Mouse (Mus musculus) skeletal muscle tissue, adult 2 months (tissue): Measurements from ENCODE around the gene Hnrnpm.
"Not testable (repeated sequence)": the region's sequence is repeated elsewhere in the genome, so short reads cannot be mapped to it uniquely, and the experiment has no call there.

Experiments
- DNase-seq: peaks from one replicate; pipeline ENCODE4 v3.0.0-alpha.2; 2012; ENCODE audit warnings: low read depth, low spot score

Hnrnpm gene

DNA sequence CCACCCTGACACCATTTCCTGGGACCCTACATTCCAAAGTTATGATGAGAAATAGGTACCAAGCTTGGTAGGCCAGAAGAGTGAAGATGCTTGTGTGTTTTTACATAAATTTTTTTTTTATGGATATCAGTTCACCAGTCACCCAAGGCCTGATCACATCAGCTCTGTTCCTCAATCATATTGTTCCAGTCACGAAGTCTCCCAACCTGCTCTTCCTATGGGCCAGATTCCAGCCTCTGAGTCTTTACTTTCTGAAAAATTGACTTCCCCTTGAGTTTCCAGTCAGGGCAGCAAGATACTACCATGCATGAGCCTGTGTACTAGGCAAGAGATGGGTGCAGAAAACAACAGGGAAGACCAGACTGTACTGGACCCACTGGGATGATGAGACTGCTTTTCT lies at the start of gene Hnrnpm:
Gene Hnrnpm (minus strand): TSS at position 101 of the 400 bp plus-strand sequence.
- no peak for DNase-seq

GRCm38 (mm10) chr17:33733526-33733925 lies 46.9 kb upstream of the Hnrnpm start:
- not testable (repeated sequence) for DNase-seq

DNA sequence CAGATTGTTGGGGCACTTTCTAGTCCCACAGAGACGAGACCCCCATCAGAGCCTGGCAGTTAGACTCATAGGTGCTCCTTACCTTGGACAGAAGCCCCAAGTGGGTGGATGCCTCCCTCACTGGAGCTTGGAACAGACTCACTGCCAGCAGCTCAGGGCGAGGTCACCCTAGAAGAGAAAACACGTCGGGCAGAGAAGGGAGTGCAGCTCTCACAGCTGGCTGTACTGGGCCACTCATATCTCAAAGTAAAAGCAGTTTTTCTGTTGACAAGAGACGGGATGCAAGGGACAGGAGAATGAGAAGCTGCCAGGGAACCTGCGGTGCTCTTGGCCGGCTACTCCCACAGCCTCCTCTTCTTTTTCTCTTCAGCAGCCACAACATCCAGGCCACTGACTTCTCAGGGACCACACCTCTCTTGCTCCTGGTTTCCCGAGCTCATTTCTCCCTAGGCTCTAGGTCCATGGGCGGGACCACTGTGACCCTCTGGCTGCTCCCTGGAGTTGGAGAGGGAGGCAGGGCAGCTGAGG lies 46.0 kb upstream of the Hnrnpm start:
- DNase-seq: not testable (repeated sequence)

DNA sequence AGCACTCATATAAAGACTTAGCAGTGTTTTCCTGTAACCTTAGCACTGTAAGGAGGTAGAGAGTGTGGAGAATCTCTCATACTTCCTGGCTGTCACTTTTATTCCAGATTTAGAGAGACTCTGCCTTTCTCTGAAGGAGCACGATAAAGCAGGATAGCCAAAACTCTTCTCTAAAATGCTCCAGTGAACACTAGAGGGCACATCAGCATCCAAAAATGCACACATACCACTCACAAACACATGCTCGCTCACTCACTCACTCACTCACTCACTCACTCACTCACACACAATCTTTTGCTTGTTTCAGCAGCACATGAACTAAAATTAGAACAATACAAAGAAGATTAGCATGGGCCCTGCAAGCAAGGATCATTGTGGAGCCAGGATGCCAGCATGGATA lies 42.6 kb upstream of the Hnrnpm start:
- DNase-seq: no peak

GRCm38 (mm10) chr17:33728396-33728795 lies 41.7 kb upstream of the Hnrnpm start:
- DNase-seq: no peak

DNA sequence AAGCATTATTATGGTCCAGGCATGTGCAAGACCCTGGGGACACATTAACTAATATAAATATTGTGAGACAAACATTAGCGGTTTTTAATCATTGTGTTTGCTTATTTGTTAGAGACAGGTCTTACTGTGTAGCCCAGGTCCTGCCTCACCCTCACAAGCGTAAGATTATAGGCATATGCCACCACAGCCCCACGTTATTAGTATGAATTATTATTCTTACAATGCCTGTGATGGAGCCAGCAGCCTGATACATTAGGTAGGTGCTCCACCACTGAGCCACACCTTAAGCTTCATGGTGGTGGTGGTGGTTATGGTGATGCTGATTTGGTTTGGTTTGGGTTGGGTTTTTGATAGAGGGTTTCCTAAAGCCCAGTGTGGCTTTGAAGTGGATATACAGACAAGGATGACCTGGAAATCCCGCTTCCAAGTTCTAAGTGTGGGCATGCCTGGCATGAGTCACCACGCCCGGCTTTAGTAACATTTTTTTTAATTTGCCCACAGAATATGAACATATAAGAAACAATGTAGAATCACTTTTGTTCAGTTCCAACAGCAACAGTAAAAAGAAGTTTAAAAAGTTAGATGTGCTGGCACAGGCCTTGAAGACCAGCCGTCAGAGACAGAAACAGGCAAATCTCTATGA lies 33.2 kb upstream of the Hnrnpm start:
- DNase-seq: no peak

- no peak for DNase-seq
These were observed 32.5 kb upstream of the Hnrnpm start for GRCm38 (mm10) chr17:33718944-33719725.

DNA sequence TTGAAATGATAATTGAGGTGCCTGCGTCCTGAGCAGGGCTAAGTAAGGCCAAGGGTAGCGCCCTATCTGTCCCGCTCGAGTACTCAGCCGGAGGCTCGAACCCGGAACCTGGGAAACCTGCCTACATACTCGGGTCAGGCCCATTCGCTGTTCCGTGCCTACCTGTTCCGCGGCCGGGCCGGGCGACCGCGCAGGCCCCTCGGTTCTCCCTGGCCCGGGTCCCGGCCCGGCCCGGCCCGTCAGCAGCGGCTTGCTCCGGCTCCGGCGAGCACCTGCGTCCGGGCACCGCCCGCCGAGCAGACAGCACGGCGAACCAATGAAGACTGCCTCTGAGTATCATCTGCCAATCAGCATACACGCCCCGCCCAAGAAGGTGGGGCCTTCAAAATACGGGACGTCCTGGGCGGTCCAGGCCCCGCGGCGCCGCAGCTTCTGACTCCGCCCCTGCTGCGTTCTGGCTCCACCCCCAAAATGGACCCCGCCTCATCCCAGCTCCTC lies 31.8 kb upstream of the Hnrnpm start, which contains the start of gene March2:
Gene March2 (minus strand): TSS at position 287 of the 498 bp plus-strand sequence.
- DNase-seq: peak; percentile 96

DNA sequence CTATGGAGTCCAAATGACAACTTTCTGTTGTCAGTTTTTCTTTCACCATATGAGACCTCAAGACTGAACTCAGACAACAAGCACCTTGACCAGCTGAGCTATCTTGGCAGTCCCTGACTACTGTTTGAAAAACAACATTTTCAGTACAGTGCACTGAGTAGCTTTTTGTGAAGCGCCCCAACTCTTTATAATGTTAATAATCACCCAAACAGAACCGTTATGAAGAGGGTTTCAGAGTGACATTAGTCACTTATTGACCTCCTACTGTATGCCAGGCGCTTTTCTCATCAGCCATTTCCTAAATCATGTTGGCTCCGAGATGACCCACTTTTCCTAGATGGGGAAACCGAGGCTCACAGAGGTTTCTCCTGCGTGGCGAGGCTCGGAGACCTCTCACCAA lies 31.3 kb upstream of the Hnrnpm start:
- DNase-seq: no peak

GRCm38 (mm10) chr17:33717246-33717645 lies 30.6 kb upstream of the Hnrnpm start:
- no peak for DNase-seq

DNA sequence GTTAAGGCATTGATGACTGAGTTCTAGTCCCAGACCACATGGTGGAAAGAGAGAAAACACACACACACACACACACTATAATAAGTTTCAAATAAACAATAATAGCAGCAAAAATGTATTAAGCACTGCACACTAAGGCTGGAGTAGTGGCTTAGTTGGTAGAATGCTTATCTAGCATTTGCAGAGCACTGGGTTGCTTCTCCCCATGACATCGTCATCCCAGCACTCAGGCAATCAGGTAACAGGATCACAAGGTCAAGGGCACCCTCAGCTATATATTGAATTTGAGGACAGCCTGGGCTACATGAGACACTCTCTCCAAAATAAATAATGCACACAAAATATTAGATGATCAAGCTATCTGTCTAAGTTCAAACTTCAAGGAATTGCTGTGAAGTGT lies 28.1 kb upstream of the Hnrnpm start:
- DNase-seq: no peak

GRCm38 (mm10) chr17:33713271-33713670 lies 26.6 kb upstream of the Hnrnpm start:
- peak; percentile 19 for DNase-seq

GRCm38 (mm10) chr17:33709834-33710233 lies 23.2 kb upstream of the Hnrnpm start:
- DNase-seq: no peak

- DNase-seq: no peak
These were observed 16.4 kb upstream of the Hnrnpm start for GRCm38 (mm10) chr17:33703091-33703490.

GRCm38 (mm10) chr17:33702178-33702577 lies 15.5 kb upstream of the Hnrnpm start:
- no peak for DNase-seq

DNA sequence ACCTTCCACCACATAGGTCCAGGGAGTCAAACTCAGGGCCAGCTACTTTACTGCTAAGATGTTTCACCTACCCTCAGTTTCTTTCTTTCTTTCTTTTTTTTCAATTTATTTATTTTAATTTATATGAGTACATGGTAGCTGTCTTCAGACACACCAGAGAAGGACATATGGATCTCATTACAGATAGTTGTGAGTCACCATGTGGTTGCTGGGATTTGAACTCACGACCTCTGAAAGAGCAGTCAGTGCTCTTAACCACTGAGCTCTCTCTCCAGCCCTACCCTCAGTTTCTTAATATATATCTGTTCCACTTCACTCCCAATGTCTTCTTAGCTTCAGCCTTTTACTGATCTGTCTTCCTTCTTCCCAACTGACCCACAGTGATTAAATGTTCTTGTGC lies 8.8 kb upstream of the Hnrnpm start:
- no peak for DNase-seq

GRCm38 (mm10) chr17:33685249-33685653 lies 1.4 kb downstream of the Hnrnpm start:
- peak; percentile 97 for DNase-seq

DNA sequence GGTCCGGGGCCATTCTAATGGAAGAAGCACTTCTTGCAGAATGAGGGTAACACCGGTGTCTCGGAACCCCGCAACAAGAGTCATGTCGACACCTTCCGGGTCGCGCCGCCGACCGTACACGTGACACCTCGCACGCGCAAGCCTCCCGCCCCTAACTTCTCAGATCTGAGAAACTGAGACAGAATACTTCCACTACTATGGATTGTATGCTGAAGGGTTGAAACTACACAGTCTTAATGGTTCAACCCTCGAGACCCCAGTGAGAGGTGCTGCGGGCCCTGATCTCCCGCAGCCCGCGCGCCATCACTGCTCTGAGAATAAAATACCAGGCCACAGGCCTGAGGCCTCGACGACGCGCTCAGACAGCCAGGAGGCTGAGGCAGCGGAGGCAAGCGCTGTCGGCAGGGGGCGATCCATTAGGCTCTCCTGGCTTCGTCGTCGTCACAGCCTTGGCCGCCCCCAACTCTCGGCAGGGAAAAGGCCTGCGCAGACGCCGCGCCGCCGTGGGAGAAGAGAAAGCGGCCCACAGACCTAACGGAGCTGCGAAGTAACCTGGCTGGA lies 1.9 kb downstream of the Hnrnpm start:
- DNase-seq: peak; percentile 16

GRCm38 (mm10) chr17:33681767-33682166 lies 4.9 kb downstream of the Hnrnpm start:
- DNase-seq: no peak

DNA sequence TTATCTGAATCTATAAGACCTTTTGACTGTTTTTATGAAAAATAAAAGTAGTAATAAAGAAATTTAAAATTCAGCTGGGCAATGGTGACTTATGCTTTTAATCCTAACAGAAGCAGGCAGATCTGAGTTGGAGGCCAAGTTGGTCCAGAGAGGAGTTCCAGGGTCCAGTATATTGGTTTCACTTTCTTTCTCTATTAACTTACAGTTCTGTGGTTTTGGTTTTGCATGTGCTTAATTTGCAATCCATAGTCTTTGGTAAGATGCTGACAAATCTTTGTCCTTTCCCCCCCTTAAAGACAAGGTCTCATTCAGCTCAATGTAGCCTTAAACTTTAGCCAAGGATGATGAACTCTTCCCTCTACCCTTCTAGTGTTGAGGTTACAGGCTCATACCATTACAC lies 7.9 kb downstream of the Hnrnpm start:
- no peak for DNase-seq

DNA sequence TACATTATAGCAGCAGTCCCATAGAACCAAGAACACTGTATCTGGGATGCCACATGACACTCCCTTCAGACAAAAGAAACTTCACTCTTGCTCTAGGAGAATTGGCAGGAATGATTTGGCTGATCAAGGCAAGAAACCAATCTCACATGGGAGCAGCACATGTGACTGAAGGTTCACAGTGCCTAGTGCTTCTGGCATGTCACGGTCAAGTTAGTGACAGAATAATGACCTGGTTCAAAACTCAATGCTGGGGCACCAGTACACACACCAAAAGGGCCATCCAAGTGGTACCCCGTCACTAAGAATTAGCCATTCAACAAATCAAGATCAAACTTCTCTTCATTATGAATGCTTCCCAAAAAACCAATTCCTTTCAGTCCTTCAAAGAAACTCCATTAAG lies 10.6 kb downstream of the Hnrnpm start:
- no peak for DNase-seq

- peak; percentile 38 for DNase-seq
These were observed 11.2 kb downstream of the Hnrnpm start for GRCm38 (mm10) chr17:33675452-33675851.
